Mouse (Mus musculus) midbrain, embryonic 14.5 days (tissue): Measurements from ENCODE around the gene Fabp6. TPM values are rescaled to one million over a fixed set of nuclear protein-coding genes. Genes with fewer than 3 reads are reported as not detected.

Experiments used
- ATAC-seq: fragments of 200-750 bp; cut with Nextera tagmentation; 2 replicates; pipeline ENCODE4 v1.8.0; 2017; ENCODE audit warnings: moderate number of reproducible peaks, moderate library complexity; ENCODE audit not compliant: low FRiP score, low TSS enrichment
- DNase-seq: peaks from one replicate; pipeline ENCODE4 v3.0.0-alpha.2; 2015
- H3K27ac ChIP-seq: fragments of 300-500 bp; sonication (generic); replicated peaks from 2 replicates; pipeline ENCODE4 v1.5.1; 2014; ENCODE audit warnings: mild to moderate bottlenecking, low read depth, low read length, moderate library complexity
- H3K27me3 ChIP-seq: fragments of 300-500 bp; sonication (generic); 2 replicates; pipeline ENCODE4 v1.6.1; 2014; ENCODE audit warnings: low read length, control low read depth, mixed read lengths; ENCODE audit not compliant: control insufficient read depth, insufficient read depth
- H3K36me3 ChIP-seq: fragments of 300-500 bp; sonication (generic); 2 replicates; pipeline ENCODE4 v1.6.1; 2014; ENCODE audit warnings: low read length, control low read depth; ENCODE audit not compliant: control insufficient read depth, insufficient read depth
- H3K4me1 ChIP-seq: fragments of 300-500 bp; sonication (generic); 2 replicates; pipeline ENCODE4 v1.6.1; 2014; ENCODE audit warnings: mild to moderate bottlenecking, antibody characterized with exemption, low read length, control low read depth; ENCODE audit not compliant: control insufficient read depth, insufficient read depth
- H3K4me2 ChIP-seq: fragments of 300-500 bp; sonication (generic); 2 replicates; pipeline ENCODE4 v1.6.1; 2014; ENCODE audit warnings: mild to moderate bottlenecking, low read length, moderate library complexity
- H3K4me3 ChIP-seq: fragments of 300-500 bp; sonication (generic); replicated peaks from 2 replicates; pipeline ENCODE4 v1.5.1; 2014; ENCODE audit warnings: low read depth, low read length
- H3K9ac ChIP-seq: fragments of 300-500 bp; sonication (generic); replicated peaks from 2 replicates; pipeline ENCODE4 v1.6.1; 2014; ENCODE audit warnings: mild to moderate bottlenecking, low read length, moderate library complexity
- H3K9me3 ChIP-seq: fragments of 300-500 bp; sonication (generic); 2 replicates; pipeline ENCODE4 v1.6.1; 2016; ENCODE audit warnings: low read length, control low read depth, mixed read lengths; ENCODE audit not compliant: control insufficient read depth
- WGBS: fragments of 180-500 bp; shearing (Covaris S2); extraction: QIAGEN DNeasy Blood & Tissue Kit; methylation state at CpG from one replicate; pipeline ENCODE4 v1.1.7; 2014; 5-methylcytosine and 5-hydroxymethylcytosine counted together
- polyA plus RNA-seq: library from polyadenylated mRNA; unstranded; fragments of >200 nt; fragmentation: Nextera tagmentation; extraction: Ambion mirVana; gene quantifications from 2 replicates; pipeline ENCODE4 v1.2.1, GENCODE M21; 2014

The Fabp6 gene
- polyA plus RNA-seq, 1 experiment from 2014 or later: not detected

GRCm38 (mm10) chr11:43626927-43627645 is 25.7 kb upstream of the Fabp6 start:
- ATAC-seq (no peak), DNase-seq (peak; percentile 19)
- Histone ChIP-seq H3K27ac (peak overlapping the region; percentile 50; the same call in 1 of the 2 replicates), H3K4me3 (no peak overlapping the region), H3K9me3 (no peaks in the 10 kb centered on the region), H3K4me2 (peak overlapping the region; percentile 42), H3K4me1 (peaks cover 15% of the 10 kb centered on the region), H3K36me3 (no peaks in the 10 kb centered on the region), H3K9ac (no peak overlapping the region), H3K27me3 (no peaks in the 10 kb centered on the region)
- 31% methylated on average over 18 of the region's 18 CpGs for WGBS

GRCm38 (mm10) chr11:43626300-43626926 is 25.1 kb upstream of the Fabp6 start:
- ATAC-seq: no peak; the same call in 1 of the 2 replicates
- H3K9ac ChIP-seq: no peak overlapping the region; the same call in 1 of the 2 replicates

GRCm38 (mm10) chr11:43624341-43624740 is 23.0 kb upstream of the Fabp6 start:
- H3K36me3 ChIP-seq: no peaks in the 10 kb centered on the region
- 97% methylated on average over 1 of the region's 1 CpGs for WGBS
- no peak overlapping the region for H3K27ac ChIP-seq
- H3K4me2 ChIP-seq: no peak overlapping the region
- H3K9ac ChIP-seq: no peak overlapping the region
- H3K4me3 ChIP-seq: no peak overlapping the region
- DNase-seq: no peak
- H3K27me3 ChIP-seq: no peaks in the 10 kb centered on the region
- no peak for ATAC-seq
- H3K9me3 ChIP-seq: no peaks in the 10 kb centered on the region
- peaks cover 15% of the 10 kb centered on the region for H3K4me1 ChIP-seq

More at GRCm38 (mm10) chr11:43626300-43626926, 25.1 kb upstream of the Fabp6 start:
- H3K27me3 ChIP-seq: no peaks in the 10 kb centered on the region
- peak overlapping the region; percentile 50; the same call in 1 of the 2 replicates for H3K27ac ChIP-seq
- no peak overlapping the region for H3K4me3 ChIP-seq
- peak; percentile 68 for DNase-seq
- 5% methylated on average over 12 of the region's 12 CpGs for WGBS
- H3K4me2 ChIP-seq: peak overlapping the region; percentile 42
- no peaks in the 10 kb centered on the region for H3K36me3 ChIP-seq
- H3K9me3 ChIP-seq: no peaks in the 10 kb centered on the region
- H3K4me1 ChIP-seq: peaks cover 15% of the 10 kb centered on the region

- Histone ChIP-seq H3K36me3 (no peaks in the 10 kb centered on the region), H3K27ac (no peak overlapping the region), H3K4me2 (no peak overlapping the region), H3K9ac (no peak overlapping the region), H3K27me3 (no peaks in the 10 kb centered on the region), H3K4me3 (no peak overlapping the region), H3K4me1 (peaks cover 19% of the 10 kb centered on the region), H3K9me3 (no peaks in the 10 kb centered on the region)
- DNase-seq (no peak), ATAC-seq (no peak)
- WGBS: 91% methylated on average over 5 of the region's 5 CpGs
Measured at GRCm38 (mm10) chr11:43621769-43622168, 20.4 kb upstream of the Fabp6 start.

GRCm38 (mm10) chr11:43618403-43618802 is 17.1 kb upstream of the Fabp6 start:
- Histone ChIP-seq H3K27me3 (no peaks in the 10 kb centered on the region), H3K4me3 (no peak overlapping the region), H3K9me3 (no peaks in the 10 kb centered on the region), H3K4me1 (peaks cover 10% of the 10 kb centered on the region; the same call in 1 of the 2 replicates), H3K4me2 (no peak overlapping the region), H3K27ac (no peak overlapping the region; the same call in 1 of the 2 replicates), H3K9ac (no peak overlapping the region), H3K36me3 (no peaks in the 10 kb centered on the region)
- ATAC-seq: peak; percentile 44; the same call in 1 of the 2 replicates
- WGBS: 43% methylated on average over 7 of the region's 7 CpGs
- peak; percentile 9 for DNase-seq

GRCm38 (mm10) chr11:43617924-43618323 is 16.6 kb upstream of the Fabp6 start:
- Histone ChIP-seq H3K9me3 (no peaks in the 10 kb centered on the region), H3K9ac (no peak overlapping the region), H3K27me3 (no peaks in the 10 kb centered on the region), H3K27ac (0 out of 2 replicates have a peak overlapping the region, but pooled peaks have one; percentile 32), H3K36me3 (no peaks in the 10 kb centered on the region), H3K4me1 (peaks cover 14% of the 10 kb centered on the region), H3K4me3 (no peak overlapping the region), H3K4me2 (no peak overlapping the region)
- 33% methylated on average over 5 of the region's 5 CpGs for WGBS
- ATAC-seq: no peak; the same call in 1 of the 2 replicates
- DNase-seq: peak; percentile 55

- Histone ChIP-seq H3K4me2 (no peak overlapping the region), H3K27me3 (no peaks in the 10 kb centered on the region), H3K27ac (peak overlapping the region; percentile 81), H3K9ac (peak overlapping the region; percentile 34; the same call in 1 of the 2 replicates), H3K4me3 (no peak overlapping the region), H3K9me3 (no peaks in the 10 kb centered on the region), H3K4me1 (peaks cover 9% of the 10 kb centered on the region), H3K36me3 (no peaks in the 10 kb centered on the region)
- WGBS: 22% methylated on average over 12 of the region's 12 CpGs
- DNase-seq (peak; percentile 94), ATAC-seq (peak; percentile 82; the same call in 1 of the 2 replicates)
Measured at GRCm38 (mm10) chr11:43612834-43613488, 11.6 kb upstream of the Fabp6 start.

GRCm38 (mm10) chr11:43610662-43611033 is 9.3 kb upstream of the Fabp6 start:
- 83% methylated on average over 5 of the region's 5 CpGs for WGBS
- peaks cover 6% of the 10 kb centered on the region for H3K4me1 ChIP-seq
- no peak overlapping the region for H3K27ac ChIP-seq
- no peaks in the 10 kb centered on the region for H3K36me3 ChIP-seq
- no peak overlapping the region for H3K4me3 ChIP-seq
- no peak overlapping the region for H3K9ac ChIP-seq
- DNase-seq (no peak), ATAC-seq (no peak)
- H3K4me2 ChIP-seq: no peak overlapping the region
- H3K27me3 ChIP-seq: no peaks in the 10 kb centered on the region
- H3K9me3 ChIP-seq: no peaks in the 10 kb centered on the region
